Mouse (Mus musculus): Measurements from ENCODE around the gene Strip1. TPM values are rescaled to one million over a fixed set of nuclear protein-coding genes. Genes with fewer than 3 reads are reported as not detected.

The Strip1 gene
- polyA plus RNA-seq (2014; fragmentation: Illumina TruSeq; extraction: RNeasy Lipid Tissue Mini Kit (QIAGEN cat#74804); ENCODE audit: low read depth, low replicate concordance) = 5.0 TPM

DNA sequence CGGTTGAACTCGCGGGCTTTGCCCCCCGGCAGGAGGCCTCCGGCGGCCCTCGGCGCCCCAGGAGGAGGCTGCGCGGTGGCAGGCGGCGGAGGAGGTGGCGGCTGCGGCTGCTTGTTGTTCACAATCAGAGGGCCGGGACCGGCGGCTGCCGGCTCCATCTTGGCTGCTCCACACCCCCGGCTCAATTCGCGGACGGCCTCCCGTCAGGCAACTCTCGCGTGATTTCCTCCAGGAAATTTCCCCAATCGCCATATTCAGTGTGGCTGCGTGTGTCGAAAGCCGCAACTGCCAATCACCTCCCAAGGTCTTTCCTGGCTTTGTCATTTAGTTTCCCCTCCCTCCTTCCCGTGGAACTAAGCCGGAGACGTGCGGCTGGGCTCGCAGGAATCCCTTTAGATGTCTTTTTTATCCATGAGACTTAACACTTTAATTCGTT lies at the start of gene Strip1:
Gene Strip1, minus strand, starts transcription at position 172 of the 436 bp plus-strand sequence.

DNA sequence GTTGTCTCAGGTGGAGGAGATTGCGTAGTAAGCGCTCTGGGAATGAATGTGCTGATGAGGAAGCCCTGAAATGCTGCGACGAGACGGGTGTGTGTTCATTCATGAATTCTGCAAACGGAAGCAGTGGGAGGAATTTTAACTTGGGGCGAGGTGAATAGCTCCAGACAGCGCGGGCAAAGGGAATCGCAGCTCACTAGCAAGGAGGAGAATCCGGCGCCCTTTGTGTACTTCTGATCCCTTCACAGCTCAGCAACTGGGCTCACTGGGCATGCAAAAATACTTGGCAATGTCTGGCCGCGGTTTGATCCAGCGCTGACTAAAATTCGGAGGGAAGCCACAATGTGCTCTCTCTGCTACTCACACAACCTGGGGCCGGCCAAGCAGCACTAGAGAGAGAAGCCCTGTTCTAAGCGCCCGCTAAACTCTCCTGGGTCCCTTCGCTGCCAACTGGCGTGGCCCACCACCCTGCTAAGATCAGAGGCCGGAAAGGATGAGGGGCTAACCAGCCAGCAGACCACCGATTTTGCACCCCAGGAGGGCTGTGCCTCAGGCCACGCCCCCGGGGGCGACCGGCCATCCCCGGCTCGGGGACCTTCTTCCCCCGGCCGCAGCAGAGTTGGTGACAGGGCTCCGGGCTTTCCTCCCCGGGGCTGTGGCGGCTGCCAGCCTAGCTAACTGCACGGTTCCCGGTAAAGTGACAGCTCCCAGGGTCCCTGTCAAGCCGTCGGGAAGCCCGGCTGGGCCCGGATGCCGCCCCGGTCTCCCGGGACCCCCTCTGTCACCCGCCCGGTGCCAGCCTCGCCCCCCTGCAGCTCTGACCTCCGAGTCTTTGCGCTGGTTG lies 592 bp downstream of the Strip1 start, which contains the start of gene Gm10961:
Gene Gm10961, plus strand, starts transcription at position 641 of the 841 bp plus-strand sequence.

DNA sequence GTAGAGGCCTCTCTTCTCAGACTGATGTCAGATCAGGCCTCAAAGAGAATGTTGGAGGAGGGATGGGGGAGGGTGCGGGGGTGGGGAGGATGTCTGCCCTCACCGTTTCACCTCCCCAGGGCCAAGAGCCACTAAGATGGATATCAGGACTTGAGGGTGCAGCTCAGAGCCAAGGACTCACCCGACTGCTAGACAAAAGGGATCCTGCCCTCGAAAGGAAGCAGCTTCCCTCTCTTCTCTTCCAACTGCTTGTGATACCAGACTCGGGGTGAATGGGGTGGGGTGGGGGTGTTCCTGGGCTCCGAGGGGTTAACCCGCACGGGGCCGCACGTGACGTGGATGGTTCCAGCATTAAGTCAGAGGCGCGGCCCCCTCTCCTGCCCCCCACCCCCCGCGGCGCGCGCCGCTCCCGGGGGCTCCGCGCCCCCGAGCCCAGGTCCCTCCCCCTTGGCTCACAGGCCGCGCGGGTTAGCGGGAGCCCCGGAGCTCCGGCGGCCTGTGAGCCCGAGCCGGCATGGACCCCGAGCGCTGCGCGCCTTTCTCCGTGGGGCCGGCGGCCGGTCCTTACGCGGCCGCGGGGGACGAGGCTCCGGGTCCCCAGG lies 36.7 kb downstream of the Strip1 start, which contains the start of gene Alx3:
Gene Alx3, plus strand, starts transcription at position 370 of the 602 bp plus-strand sequence.

Other genes starting within 250 kb of the Strip1 start
- 1.7 TPM for gene Kcnc4, start 172.1 kb downstream of the Strip1 start, polyA plus RNA-seq (2014; fragmentation: Illumina TruSeq; extraction: RNeasy Lipid Tissue Mini Kit (QIAGEN cat#74804); ENCODE audit: low read depth, low replicate concordance)
- 0.47 TPM for gene Slc6a17, start 113.7 kb downstream of the Strip1 start, polyA plus RNA-seq (2014; fragmentation: Illumina TruSeq; extraction: RNeasy Lipid Tissue Mini Kit (QIAGEN cat#74804); ENCODE audit: low read depth, low replicate concordance)
- not detected for gene Ubl4b, start 76.6 kb downstream of the Strip1 start, polyA plus RNA-seq (2014; fragmentation: Illumina TruSeq; extraction: RNeasy Lipid Tissue Mini Kit (QIAGEN cat#74804); ENCODE audit: low read depth, low replicate concordance)
- gene Alx3, start 36.7 kb downstream of the Strip1 start, polyA plus RNA-seq (2014; fragmentation: Illumina TruSeq; extraction: RNeasy Lipid Tissue Mini Kit (QIAGEN cat#74804); ENCODE audit: low read depth, low replicate concordance) = not detected
- gene Gm10961, start 372 bp downstream of the Strip1 start, polyA plus RNA-seq (2014; fragmentation: Illumina TruSeq; extraction: RNeasy Lipid Tissue Mini Kit (QIAGEN cat#74804); ENCODE audit: low read depth, low replicate concordance) = not detected
- gene Ahcyl1, start 64.9 kb upstream of the Strip1 start, polyA plus RNA-seq (2014; fragmentation: Illumina TruSeq; extraction: RNeasy Lipid Tissue Mini Kit (QIAGEN cat#74804); ENCODE audit: low read depth, low replicate concordance) = 421 TPM
- 12.5 TPM for gene Csf1, start 128.8 kb upstream of the Strip1 start, polyA plus RNA-seq (2014; fragmentation: Illumina TruSeq; extraction: RNeasy Lipid Tissue Mini Kit (QIAGEN cat#74804); ENCODE audit: low read depth, low replicate concordance)
- gene Eps8l3, start 245.5 kb upstream of the Strip1 start, polyA plus RNA-seq (2014; fragmentation: Illumina TruSeq; extraction: RNeasy Lipid Tissue Mini Kit (QIAGEN cat#74804); ENCODE audit: low read depth, low replicate concordance) = not detected